21 mouse cellular contexts compared by ENCODE assay signal in the genomic region with DNA sequence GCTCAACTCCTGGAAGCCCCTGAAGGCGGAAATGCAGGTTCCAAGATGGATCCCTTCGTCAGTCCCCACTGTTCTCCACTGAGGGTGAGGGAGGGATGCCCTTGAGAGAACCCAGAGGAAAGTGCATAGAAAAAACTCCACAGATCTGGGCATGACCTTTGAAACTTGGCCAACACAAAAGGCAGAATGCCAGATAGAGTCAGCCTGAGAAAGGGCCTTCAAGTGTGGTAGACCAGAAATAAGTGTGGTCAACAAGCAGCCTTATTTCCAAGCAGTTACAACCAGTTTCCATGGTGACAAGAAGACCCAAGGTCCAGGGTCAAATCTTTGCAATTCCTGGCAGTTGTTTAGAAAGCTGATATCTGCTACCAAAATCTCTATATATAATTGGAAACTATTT. TPM values are rescaled to one million over a fixed set of nuclear protein-coding genes. Genes with fewer than 3 reads are reported as not detected.
DNase-seq lines count a peak whose midpoint lies in the region; ATAC-seq and TF ChIP-seq lines count a peak whose summit lies in the region.
"Had no signal": no experiment of that assay in that cellular context is flagged by ENCODE, and none has a peak within 500 bp of the region (broad histone marks: within the 10 kb centered on the region; RNA-seq: fewer than 3 reads in every experiment).

No protein-coding gene starts in this region.

- H3K4me2 ChIP-seq in midbrain, postnatal 0 days (ENCODE audit: low read depth, low read length, poor library complexity, severe bottlenecking) = no peak overlapping the region
- H3K4me2 ChIP-seq: embryonic facial prominence, embryonic 15.5 days; heart, embryonic 11.5 days; liver, embryonic 13.5 days; midbrain, embryonic 13.5 days had no signal

- H3K4me3 ChIP-seq in left cerebral cortex, adult 2 months = no peak overlapping the region
- no peak overlapping the region for H3K4me3 ChIP-seq in midbrain, postnatal 0 days (ENCODE audit: low read depth, low read length)
- no peak overlapping the region for H3K4me3 ChIP-seq in heart, embryonic 10.5 days
- H3K4me3 ChIP-seq: embryonic facial prominence, embryonic 15.5 days; forebrain, embryonic 10.5 days; liver, embryonic 13.5 days; midbrain, embryonic 13.5 days had no signal

- no peak overlapping the region for H3K27ac ChIP-seq in left cerebral cortex, adult 2 months
- no peak overlapping the region for H3K27ac ChIP-seq in midbrain, postnatal 0 days (ENCODE audit: low read depth, low read length)
- H3K27ac ChIP-seq in heart, embryonic 10.5 days = no peak overlapping the region
- H3K27ac ChIP-seq: embryonic facial prominence, embryonic 15.5 days; forebrain, embryonic 10.5 days; liver, embryonic 13.5 days; midbrain, embryonic 13.5 days had no signal

- intact Hi-C loops in left cerebral cortex, postnatal 4 days (cut with DNase I) = no loop called here
- intact Hi-C loops in left cerebral cortex, adult 2 months (cut with DNase I) = no loop called here
- intact Hi-C loops in heart, postnatal 14 days (cut with DNase I) = no loop called here

- H3K9ac ChIP-seq in midbrain, postnatal 0 days (replicated peaks; ENCODE audit: low read length, poor library complexity, severe bottlenecking) = no peak overlapping the region
- H3K9ac ChIP-seq: embryonic facial prominence, embryonic 15.5 days; liver, embryonic 13.5 days; midbrain, embryonic 13.5 days had no signal

- no peaks in the 10 kb centered on the region for H3K4me1 ChIP-seq in midbrain, postnatal 0 days (ENCODE audit: insufficient read depth, low read length)
- H3K4me1 ChIP-seq in heart, embryonic 10.5 days = no peaks in the 10 kb centered on the region
- H3K4me1 ChIP-seq: embryonic facial prominence, embryonic 15.5 days; liver, embryonic 13.5 days had no signal

- no peaks in the 10 kb centered on the region for H3K9me3 ChIP-seq in midbrain, postnatal 0 days (ENCODE audit: low read length)
- H3K9me3 ChIP-seq in heart, embryonic 10.5 days = no peaks in the 10 kb centered on the region
- H3K9me3 ChIP-seq: embryonic facial prominence, embryonic 15.5 days; forebrain, embryonic 10.5 days; liver, embryonic 13.5 days; midbrain, embryonic 13.5 days had no signal

- DNase-seq in left cerebral cortex, postnatal 4 days = peak; percentile 19
- DNase-seq in left cerebral cortex, adult 2 months (ENCODE audit: extremely low spot score in 1 of 2, low spot score in 2 of 2) = no peak
- peak; percentile 58 to 79 for DNase-seq in adrenal gland, adult 18-20 months (ENCODE audit: low spot score in 2 of 2)
- DNase-seq in adrenal gland, postnatal 4 days (ENCODE audit: low spot score in 2 of 2) = peak; percentile 31 to 62
- peak; percentile 33 to 63 for DNase-seq in kidney, postnatal 4 days
- no peak for DNase-seq in midbrain, postnatal 0 days (ENCODE audit: low spot score)
- DNase-seq in heart, postnatal 14 days = no peak
- DNase-seq in heart, embryonic 10.5 days (ENCODE audit: low spot score) = no peak
- DNase-seq: cerebellum, adult 8-10 months; gastrocnemius, postnatal 10 days; layer of hippocampus, postnatal 36 days; liver, embryonic 13.5 days had no signal

- WGBS in midbrain, postnatal 0 days = 81% methylated on average over 2 of the region's 2 CpGs
- 58% methylated on average over 2 of the region's 2 CpGs for WGBS in heart, embryonic 10.5 days

- no peak for TF ChIP-seq CTCF in left cerebral cortex, adult 2 months (IDR thresholded peaks at IDR 0.05)
- no peak for TF ChIP-seq CTCF in midbrain, postnatal 0 days (IDR thresholded peaks at IDR 0.05)

- no peak for ATAC-seq in midbrain, postnatal 0 days (ENCODE audit: low FRiP score)
- ATAC-seq: hindbrain, embryonic 16.5 days; lung, postnatal 0 days; midbrain, embryonic 13.5 days had no signal

- H3K27me3 ChIP-seq in midbrain, postnatal 0 days (ENCODE audit: insufficient read depth, low read length) = no peaks in the 10 kb centered on the region
- H3K27me3 ChIP-seq in heart, embryonic 10.5 days (ENCODE audit: insufficient read depth, poor library complexity, severe bottlenecking) = 0 out of 2 replicates have a peak, but pooled peaks cover 1% of the 10 kb centered on the region
- H3K27me3 ChIP-seq: embryonic facial prominence, embryonic 15.5 days; liver, embryonic 13.5 days; midbrain, embryonic 13.5 days had no signal

- no peaks in the 10 kb centered on the region for H3K36me3 ChIP-seq in midbrain, postnatal 0 days (ENCODE audit: insufficient read depth, low read length)
- no peaks in the 10 kb centered on the region for H3K36me3 ChIP-seq in heart, embryonic 10.5 days
- H3K36me3 ChIP-seq: embryonic facial prominence, embryonic 15.5 days; forebrain, embryonic 10.5 days; liver, embryonic 13.5 days; midbrain, embryonic 13.5 days had no signal

RNA-seq across cellular contexts. Expression of gene Ldhal6b, which starts 57.8 kb away (rescaled TPM):
- 1 to 10 TPM; 1.9 to 2.0 TPM for total RNA-seq in left cerebral cortex, postnatal 4 days (2021)
- total RNA-seq in left cerebral cortex, adult 2 months (2021) = 1 to 10 TPM in 1 of 2 experiments, under 1 TPM in 1; 0.38 to 1.8 TPM
- total RNA-seq in adrenal gland, adult 18-20 months (2021) = under 1 TPM; 0.42 to 0.70 TPM
- total RNA-seq in adrenal gland, postnatal 4 days (2021) = 1 to 10 TPM; 1.6 to 2.4 TPM
- total RNA-seq in midbrain, postnatal 0 days (2014; rRNA removed) = 0.19 and 0.55 TPM in 2 replicates
- polyA plus RNA-seq in midbrain, postnatal 0 days (2015; fragmentation: Nextera tagmentation; extraction: Ambion mirVana) = 0.10 and 0.15 TPM in 2 replicates
- total RNA-seq in heart, postnatal 14 days (2021) = under 1 TPM; 0.38 to 0.73 TPM
- not detected in 2 replicates for polyA plus RNA-seq in heart, embryonic 10.5 days (2016; fragmentation: Nextera tagmentation; extraction: Ambion mirVana)
- polyA plus RNA-seq: C2C12; embryonic facial prominence, embryonic 15.5 days; forebrain, embryonic 10.5 days; heart, embryonic 11.5 days; hindbrain, embryonic 16.5 days; limb, embryonic 11.5 days; liver, embryonic 13.5 days; lung, postnatal 0 days; midbrain, embryonic 13.5 days; thymus, postnatal 0 days had no signal

Comparison
In these comparisons a context has a peak if more than half of its experiments do, and no peak if none do; other contexts are left out.
1. DNase-seq: peak in left cerebral cortex, postnatal 4 days (single experiment), adrenal gland, adult 18-20 months (2 of 2), adrenal gland, postnatal 4 days (2 of 2) and kidney, postnatal 4 days (2 of 2); none in left cerebral cortex, adult 2 months (0 of 2), midbrain, postnatal 0 days (single experiment), heart, postnatal 14 days (0 of 2) and heart, embryonic 10.5 days (single experiment).